Mouse (Mus musculus): ENCODE measurements at regions not wholly inside any gene's neighbourhood (a gene's known extent, or its start where the extent isn't known, plus 50 kb on each side); places are given as distances from the start of the nearest gene placed in this dataset.

- no peak for DNase-seq (ENCODE audit: low spot score in 2 of 2)
These were observed 241.9 kb upstream of the Cdh12 start for GRCm38 (mm10) chr15:20207199-20207598.

DNA sequence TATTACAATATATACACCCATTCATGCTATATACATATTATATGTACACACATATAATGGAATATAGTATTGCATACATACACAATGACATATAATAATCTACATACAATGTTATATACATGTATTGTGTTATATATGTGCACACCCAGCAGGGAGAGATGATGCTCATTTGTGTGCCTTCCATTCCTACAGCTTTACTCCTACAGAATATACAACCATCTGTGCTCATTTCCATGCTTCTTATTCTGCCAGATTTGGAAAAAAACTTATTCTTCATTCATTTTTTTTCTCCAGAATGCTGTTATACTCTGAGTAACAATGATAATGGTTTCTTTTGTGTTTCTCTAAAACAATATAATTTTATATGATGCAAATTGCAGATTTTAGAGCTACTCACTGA lies 227.0 kb upstream of the Cdh12 start:
- DNase-seq (ENCODE audit: low spot score in 2 of 2), result no peak

- DNase-seq (ENCODE audit: low spot score in 2 of 2), result peak; percentile 5 to 14
These were observed 225.6 kb upstream of the Cdh12 start for GRCm38 (mm10) chr15:20223271-20223981.

- no peak for DNase-seq (ENCODE audit: low spot score in 2 of 2)
These were observed 225.1 kb upstream of the Cdh12 start for GRCm38 (mm10) chr15:20223982-20224339.

DNA sequence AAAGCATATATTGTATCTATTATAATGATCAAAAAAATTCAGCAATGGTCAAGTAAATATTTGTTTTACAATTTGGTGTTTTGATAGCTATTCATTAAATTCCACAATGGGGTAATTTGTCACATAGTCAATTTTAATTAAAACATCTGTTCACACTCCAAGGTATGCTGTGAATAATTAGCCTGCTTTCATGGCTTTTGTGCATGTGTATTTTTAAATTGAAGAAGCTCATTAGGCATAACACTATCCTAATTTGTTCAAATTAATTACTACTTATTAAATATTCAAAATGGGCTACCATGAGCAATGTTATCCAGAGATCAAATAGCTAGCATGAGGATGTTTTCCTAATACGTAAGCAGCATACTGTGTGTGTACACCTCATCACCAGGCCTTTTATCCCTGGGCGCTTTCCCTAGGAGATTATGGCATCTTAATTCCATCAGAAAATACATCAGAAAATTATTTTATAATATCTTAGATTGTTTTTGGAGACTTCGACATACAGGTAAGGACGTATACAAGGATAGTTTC lies 183.6 kb upstream of the Cdh12 start:
- no peak for DNase-seq (ENCODE audit: low spot score in 2 of 2)

DNA sequence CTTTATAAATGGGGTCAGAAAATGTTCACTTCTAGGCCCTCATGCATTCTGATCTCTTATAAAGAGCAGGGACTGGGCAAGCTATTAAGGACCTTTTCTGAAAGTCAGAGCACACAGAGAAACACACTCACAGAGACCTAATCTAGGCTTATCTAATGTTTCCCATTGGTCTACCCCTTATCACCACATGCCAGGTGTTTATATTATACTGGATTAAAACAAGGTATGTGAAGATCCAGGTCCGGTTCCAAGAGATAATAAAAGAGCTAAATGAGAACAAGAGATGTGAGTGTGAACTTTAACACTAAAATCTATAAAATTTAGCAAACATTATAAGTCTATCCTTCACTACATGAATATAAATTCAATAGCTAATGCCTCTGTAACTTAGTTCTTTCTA lies 135.1 kb upstream of the Cdh12 start:
- no peak for DNase-seq (ENCODE audit: low spot score in 2 of 2)

DNA sequence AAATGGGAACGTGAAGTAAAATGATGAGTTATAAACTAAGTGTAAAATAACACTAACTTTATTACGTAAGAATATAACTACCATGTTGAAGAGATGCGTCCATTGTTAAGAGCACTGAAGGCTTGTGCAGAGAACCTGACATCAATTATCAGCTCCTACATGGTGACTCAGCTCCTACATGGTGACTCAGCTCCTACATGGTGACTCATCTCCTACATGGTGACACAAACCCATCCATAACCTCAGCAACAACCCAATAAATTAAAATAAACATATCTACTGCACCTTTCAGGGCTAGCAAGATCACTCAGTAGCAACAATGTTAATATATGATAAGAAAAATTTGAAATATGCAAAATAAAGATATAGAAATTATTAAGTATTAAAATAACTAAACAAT lies 125.5 kb upstream of the Cdh12 start:
- DNase-seq (ENCODE audit: low spot score in 2 of 2), result no peak

All from right cerebral cortex, adult 2 months (tissue).